Mouse (Mus musculus) neutrophil, adult 5-6 weeks (primary cell): ENCODE measurements around the gene Dnajc2. TPM values are rescaled to one million over a fixed set of nuclear protein-coding genes. Genes with fewer than 3 reads are reported as not detected.

Experiments used
- ATAC-seq: fragments of 151-379, 151-347 bp; 2 replicates; pipeline ENCODE4 v1.8.0; 2017; ENCODE audit warnings: mild to moderate bottlenecking, moderate TSS enrichment; ENCODE audit not compliant: insufficient number of reproducible peaks, poor library complexity, low FRiP score, severe bottlenecking; ENCODE audit errors: extremely low read depth
- total RNA-seq: library from RNA; stranded (forward); fragments of 200-1000 nt; gene quantifications from 2 replicates; pipeline ENCODE4 v1.2.3, GENCODE M21; 2017

The Dnajc2 gene
- total RNA-seq: 80.3 and 83.1 TPM in 2 replicates

DNA sequence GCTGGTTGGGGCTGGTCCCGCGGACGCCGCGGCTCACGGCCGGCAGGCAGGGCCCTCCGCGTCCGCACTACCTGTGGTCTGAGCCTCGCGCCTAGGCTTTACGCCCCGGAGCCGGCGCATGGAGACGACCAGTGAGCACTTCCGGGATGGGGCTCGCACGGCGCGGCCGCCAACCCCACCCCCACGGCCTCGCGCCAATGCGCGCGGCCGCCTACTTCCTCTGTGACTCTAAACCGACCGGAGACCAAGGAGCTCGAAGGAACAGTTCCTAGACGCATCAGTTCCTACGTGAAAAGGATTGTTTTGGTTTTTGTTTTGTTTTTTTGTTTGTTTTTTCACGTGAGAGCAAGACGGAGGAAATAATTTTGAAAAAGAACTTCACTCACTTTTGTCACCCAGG is at the start of gene Dnajc2, which contains the start of gene Psmc2:
Dnajc2 (minus strand) TSS at position 199 of the 400 bp plus-strand sequence.
Psmc2 (plus strand) TSS at position 231 of the 400 bp plus-strand sequence.
- peak; percentile 83 for ATAC-seq

GRCm38 (mm10) chr5:21831761-21832160 is 46.7 kb upstream of the Dnajc2 start:
- no peak for ATAC-seq

GRCm38 (mm10) chr5:21828855-21829254 is 43.8 kb upstream of the Dnajc2 start:
- no peak for ATAC-seq

GRCm38 (mm10) chr5:21827643-21828042 is 42.6 kb upstream of the Dnajc2 start:
- no peak for ATAC-seq

GRCm38 (mm10) chr5:21826370-21826769 is 41.3 kb upstream of the Dnajc2 start:
- ATAC-seq: no peak

GRCm38 (mm10) chr5:21813994-21814393 is 28.9 kb upstream of the Dnajc2 start:
- 0 out of 2 replicates have a peak, but pooled peaks have one; percentile 39 for ATAC-seq

DNA sequence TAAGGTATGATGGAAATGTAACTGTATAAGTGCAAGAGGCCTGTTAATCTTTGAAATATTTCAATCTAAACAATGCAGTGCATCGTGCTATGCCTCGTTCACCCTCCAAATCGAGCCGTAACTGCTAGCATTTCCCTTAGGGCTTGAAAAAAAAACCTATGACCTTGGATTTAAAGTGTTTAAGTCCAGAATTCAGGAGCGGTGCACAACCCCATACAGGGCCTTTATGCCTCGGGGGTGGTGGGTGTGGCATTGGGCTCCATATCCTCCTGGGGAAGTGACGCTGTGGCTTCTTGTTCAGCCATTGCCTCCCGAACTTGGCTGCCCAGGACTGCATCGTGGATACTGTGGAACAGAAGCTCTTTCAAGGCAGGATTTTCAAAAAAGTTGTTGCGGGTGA is 25.9 kb upstream of the Dnajc2 start:
- no peak for ATAC-seq

DNA sequence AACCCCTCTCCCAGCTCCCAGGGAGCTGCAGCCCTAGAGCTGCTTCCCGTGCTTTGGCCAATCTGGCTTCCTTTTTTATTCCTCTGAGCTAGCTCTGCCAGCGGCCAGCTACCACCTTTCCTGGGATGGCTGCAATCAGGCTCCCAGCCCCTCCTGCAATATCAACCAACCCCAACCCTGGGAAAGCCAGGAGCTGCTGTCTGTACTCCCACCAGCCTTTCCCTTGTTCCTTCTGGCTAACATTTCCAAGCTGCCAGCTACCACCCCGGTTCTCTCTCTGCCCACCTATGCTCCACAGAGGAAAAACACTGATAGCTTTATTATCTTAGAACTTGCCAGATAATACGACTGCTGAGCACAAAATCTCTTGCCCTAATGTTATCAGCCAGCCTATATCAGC is 19.8 kb upstream of the Dnajc2 start:
- no peak for ATAC-seq

GRCm38 (mm10) chr5:21803691-21804188 is 18.7 kb upstream of the Dnajc2 start:
- ATAC-seq: no peak

DNA sequence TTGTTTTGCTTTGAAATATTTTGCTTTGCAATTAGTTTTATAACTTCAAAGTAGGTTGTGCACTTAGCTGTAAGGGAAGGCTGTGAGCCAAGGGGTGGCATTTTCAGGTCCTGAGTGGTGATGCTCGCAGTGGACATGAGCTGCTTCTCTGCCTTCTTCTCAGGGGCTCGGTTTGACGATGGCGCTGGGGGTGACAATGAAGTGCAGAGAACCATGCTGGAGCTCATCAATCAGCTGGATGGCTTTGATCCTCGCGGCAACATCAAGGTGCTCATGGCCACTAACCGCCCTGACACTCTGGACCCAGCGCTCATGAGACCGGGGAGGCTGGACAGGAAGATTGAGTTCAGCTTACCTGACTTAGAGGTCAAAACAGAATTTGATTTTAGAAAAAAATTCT is 17.9 kb upstream of the Dnajc2 start:
- ATAC-seq: no peak

DNA sequence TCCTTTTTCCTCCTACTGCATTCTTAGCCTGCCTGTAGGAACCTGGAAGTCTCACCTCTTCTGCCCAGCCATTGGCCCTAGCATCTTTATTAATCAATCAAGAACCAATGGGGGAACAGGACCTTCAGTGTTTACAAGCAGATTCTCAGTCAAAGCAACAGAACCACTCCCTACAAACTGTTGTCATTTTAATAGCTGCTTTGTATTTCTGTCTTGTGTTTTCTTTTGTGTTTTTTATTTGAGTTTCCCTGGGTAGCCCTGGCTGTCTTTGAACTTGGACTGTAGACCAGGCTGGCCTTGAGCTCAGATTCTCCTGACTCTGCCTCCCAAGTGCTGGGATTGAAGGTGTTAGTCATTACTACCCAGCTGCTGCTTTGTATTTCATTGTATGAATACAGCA is 7.1 kb upstream of the Dnajc2 start:
- no peak for ATAC-seq

GRCm38 (mm10) chr5:21789061-21789460 is 4.0 kb upstream of the Dnajc2 start:
- no peak for ATAC-seq

DNA sequence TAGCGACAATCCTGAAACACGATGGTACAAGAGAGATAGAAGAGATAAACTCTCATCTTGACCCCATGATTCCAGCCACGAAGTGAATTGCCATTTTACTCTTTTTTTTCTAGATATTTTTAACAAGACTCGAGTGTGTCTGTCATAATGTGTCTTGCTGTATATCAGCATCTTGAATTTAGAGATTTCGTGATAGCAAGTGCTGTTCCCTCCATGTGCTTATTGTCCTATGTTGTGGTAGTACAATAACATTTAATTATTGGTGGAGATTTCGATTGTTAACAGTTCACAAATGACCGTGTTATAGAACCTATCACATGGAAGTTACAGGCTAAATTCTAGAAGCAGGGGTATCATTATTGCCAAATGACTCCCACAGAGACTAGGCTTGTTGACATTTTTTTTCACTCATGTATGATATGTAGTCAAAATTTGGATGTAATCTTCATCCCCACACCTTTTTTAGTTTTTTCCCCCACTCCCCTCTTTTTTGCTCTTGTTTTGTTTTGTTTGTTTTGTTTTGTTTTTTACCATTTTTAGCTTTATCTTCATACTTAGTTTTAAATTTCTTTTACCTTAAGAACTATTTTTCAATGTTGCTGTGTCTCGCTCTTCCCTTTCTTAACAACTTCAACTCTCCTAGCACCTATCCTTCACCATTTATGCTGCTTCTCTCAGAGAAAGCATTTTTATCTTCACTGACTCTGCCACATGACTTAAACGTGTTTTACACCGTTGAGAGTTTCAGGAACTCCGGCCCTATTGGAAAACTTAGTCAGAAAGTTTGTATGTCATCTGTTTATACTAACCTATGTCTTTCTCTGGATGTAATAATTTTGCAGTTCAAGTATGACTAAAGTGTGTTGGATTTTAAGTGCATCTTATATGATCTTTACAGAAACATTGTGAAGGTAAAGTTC is 2.4 kb upstream of the Dnajc2 start:
- ATAC-seq: no peak

DNA sequence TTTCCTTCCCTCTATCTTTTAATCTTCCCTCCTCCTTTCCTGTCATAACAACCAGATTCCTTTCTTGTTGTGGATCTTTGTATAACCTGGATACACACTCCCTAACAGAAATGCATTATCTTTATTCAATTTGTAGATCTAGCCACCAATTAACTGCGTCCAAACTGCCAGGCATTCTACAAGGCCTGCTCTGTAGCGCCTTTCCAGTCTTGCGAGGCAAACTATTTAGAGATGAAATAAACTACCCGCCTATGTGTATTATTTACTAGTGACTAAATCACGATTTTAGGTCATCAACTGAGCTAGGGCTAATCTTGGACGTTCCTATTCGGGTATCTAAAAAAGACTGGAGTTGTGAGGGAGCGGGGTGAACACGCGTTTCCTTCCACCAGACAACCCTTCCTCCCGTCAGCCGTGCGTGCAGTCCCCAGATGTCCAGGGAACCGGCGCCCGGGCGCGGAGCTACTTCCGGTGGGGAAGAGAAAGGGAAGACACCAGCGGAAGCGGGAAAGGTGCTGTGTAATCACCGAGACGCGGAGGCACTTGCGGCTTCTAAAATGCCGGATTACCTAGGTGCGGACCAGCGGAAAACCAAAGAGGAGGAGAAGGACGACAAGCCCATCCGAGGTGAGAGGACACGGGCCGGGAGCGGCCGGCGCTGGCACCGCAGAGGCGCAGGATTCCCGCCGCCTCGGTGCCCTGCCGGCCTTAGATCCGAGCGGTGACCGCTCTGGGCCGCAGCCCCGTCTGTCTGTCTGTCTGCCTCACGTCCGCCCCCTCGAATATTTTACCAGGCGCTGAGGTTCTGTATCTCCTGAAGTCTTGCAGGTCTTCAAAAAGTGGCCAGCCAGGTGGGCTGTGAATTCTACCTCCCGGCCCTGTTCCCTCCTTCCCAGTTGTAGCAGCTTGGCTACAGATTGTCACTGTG is 1.5 kb upstream of the Dnajc2 start:
- ATAC-seq: peak; percentile 88

DNA sequence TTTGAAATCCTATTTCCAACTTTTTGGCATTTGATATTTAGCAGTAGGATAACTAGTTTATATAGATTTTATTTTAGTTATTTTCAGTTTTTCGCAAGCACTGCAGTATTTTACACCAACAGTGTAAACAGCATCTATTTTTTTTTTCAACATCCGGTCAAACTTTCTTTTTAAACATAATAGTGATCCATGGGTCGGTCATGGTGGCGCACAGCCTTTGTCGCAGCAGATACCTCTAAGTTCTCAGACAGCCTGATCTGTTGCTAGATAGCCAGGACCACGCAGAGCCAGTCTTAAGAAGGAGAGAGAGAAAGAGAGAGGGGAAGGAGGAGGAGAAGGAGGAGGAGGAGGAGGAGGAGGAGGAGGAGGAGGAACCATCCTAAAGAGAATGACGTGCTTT is 725 bp upstream of the Dnajc2 start:
- no peak for ATAC-seq

GRCm38 (mm10) chr5:21784161-21785052 is 644 bp downstream of the Dnajc2 start:
- ATAC-seq: no peak

DNA sequence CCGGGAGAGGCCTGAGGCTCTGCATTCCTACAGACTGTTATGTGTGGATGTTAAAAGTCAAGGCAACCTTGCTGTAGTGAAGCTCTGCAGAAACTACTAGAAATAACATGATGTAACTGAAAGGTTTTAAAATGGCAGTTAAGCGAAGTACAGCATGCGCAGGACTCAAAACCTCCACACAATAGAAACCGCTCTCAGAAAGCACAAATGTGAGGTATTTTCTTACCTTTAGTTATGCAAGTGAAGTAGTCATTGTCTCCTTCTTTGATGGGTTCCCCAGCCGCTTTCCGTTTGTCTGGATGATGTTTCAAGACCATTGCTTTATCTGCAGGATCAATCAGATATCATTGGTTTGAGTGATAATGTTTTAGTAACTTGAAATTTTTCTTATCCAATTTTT is 8.6 kb downstream of the Dnajc2 start:
- no peak for ATAC-seq

DNA sequence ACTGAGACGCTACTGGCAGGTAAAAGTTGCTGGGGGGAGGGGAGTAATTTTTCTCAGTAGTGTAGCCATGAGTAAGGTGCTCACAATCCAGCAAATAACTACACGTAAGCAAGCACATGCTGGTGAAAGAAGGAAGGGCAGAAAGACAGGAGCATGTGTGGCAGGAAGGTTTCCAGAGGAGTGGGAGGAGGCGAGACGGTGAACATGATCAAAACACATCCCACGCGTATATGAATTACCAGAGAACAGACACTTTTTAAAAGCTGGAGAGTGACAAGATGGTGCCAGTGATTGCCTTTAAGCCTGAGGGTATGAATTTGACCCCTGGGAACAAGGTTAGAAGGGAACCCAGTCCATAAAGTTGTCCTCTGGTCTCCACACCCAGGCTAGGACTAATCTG is 15.2 kb downstream of the Dnajc2 start:
- no peak for ATAC-seq
